Mouse (Mus musculus): Measurements from ENCODE around the gene Zfp119b. TPM values are rescaled to one million over a fixed set of nuclear protein-coding genes. Genes with fewer than 3 reads are reported as not detected.

Zfp119b gene
- total and polyA plus RNA-seq, 2 experiments from 2014 or later: 3.5 to 5.7 TPM

DNA sequence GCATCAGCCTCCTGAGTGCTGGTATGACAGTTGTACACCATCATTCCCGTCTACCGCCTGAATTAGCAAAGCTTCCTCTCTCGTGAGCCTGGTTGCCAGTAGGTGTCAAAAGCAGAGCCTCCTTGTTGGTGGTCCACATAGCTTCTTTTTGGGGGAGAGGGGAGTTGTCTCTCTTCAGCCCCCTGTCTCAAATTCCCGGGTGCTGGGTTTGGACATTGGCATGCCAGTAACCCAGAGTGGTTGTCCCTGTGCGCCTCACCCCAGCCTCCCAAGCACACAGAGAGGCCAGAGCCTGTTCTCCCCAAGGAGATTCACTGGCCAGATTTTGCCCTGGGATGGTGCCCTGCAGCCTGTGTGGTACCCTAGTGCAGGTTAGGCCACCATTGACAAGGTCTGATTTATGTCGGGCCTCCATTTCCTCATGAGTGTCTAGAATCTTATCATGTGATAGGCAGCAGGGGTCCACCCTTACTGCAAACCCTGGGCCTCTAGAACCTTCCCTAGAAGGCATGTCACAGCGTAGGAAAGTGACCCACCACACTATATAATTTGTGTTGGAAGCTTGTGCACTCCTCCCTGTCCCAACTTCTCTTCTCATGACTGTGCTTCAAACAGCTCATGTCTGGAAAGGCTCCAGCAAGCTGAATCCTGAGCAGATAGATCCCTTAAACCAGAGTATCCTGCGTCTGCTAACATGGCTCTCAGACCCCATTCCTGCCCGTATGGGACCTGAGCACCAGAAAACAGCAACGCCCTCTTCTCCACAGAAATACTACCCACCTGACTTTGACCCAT lies 10.8 kb upstream of the Zfp119b start:
- no peak for TF ChIP-seq CTCF (IDR thresholded peaks at IDR 0.05)
- H3K36me3 ChIP-seq (ENCODE audit: insufficient read depth, low read length): peaks cover 16% of the 10 kb centered on the region
- DNase-seq (ENCODE audit: low spot score) (no peak), ATAC-seq (ENCODE audit: low FRiP score) (no peak)
- WGBS: 81% methylated on average over 10 of the region's 10 CpGs
- peak overlapping the region; percentile 36; the same call in 1 of the 2 replicates for H3K9ac ChIP-seq (replicated peaks; ENCODE audit: low read length, poor library complexity, severe bottlenecking)
- peak overlapping the region; percentile 42 for H3K4me3 ChIP-seq (ENCODE audit: low read depth, low read length)
- peak overlapping the region; percentile 82; the same call in 1 of the 2 replicates for H3K27ac ChIP-seq (ENCODE audit: low read depth, low read length)
- peaks cover 10% of the 10 kb centered on the region; the same call in 1 of the 2 replicates for H3K4me1 ChIP-seq (ENCODE audit: insufficient read depth, low read length)
- peak overlapping the region; percentile 44 for H3K4me2 ChIP-seq (ENCODE audit: low read depth, low read length, poor library complexity, severe bottlenecking)
- H3K9me3 ChIP-seq (ENCODE audit: low read length): no peaks in the 10 kb centered on the region
- H3K27me3 ChIP-seq (ENCODE audit: insufficient read depth, low read length): no peaks in the 10 kb centered on the region

DNA sequence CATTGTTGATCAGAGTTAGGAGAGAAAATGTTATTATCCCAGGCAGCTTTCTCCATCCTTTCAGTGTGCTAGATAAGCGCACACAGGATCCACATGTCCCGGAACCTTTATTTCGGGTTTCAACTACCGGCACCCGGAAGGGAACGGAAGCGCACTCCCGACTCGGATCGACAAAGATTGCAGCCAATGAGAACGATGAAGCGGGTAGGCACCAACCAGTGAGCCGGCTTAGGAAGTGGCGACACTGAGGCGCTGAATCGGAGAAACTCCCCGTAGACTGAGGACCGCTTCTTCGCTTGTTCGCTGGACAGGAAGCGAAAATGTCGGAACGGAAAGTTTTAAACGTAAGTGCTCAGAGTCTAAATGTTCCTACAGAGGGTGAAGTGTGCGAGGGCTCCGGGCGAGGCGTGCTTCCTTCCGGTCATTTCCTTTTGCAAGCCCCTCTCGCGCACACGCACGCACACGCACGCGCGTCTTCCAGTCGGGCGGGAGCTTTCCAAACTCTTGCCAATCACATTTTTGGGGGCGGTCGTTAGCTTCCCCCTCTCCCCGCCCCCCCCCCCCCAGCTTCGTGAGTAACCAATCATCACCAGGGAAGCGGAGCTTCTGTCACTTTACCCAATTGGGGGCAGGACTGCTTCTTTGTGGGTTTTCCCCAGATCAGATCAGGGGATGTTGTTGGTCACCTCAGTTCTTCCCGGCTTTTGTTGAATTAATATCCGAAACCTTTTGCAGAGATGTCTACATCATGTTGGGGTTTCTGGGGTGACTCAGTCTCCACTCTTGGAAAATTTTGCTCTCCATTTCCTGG lies 9.8 kb upstream of the Zfp119b start, which contains the start of gene Yju2:
Gene Yju2, plus strand, starts transcription at position 182 of the 811 bp plus-strand sequence.
- WGBS: under 1% methylated on average over 44 of the region's 46 CpGs
- ATAC-seq (ENCODE audit: low FRiP score) (peak; percentile 93), DNase-seq (ENCODE audit: low spot score) (peak; percentile 98)
- Histone ChIP-seq H3K27me3 (ENCODE audit: insufficient read depth, low read length) (no peaks in the 10 kb centered on the region), H3K4me1 (ENCODE audit: insufficient read depth, low read length) (peaks cover 10% of the 10 kb centered on the region; the same call in 1 of the 2 replicates), H3K4me2 (ENCODE audit: low read depth, low read length, poor library complexity, severe bottlenecking) (peak within 1 kb of the TSS; percentile 57), H3K27ac (ENCODE audit: low read depth, low read length) (peak within 1 kb of the TSS; percentile 82), H3K9me3 (ENCODE audit: low read length) (no peaks in the 10 kb centered on the region), H3K36me3 (ENCODE audit: insufficient read depth, low read length) (peaks cover 13% of the 10 kb centered on the region), H3K9ac (replicated peaks; ENCODE audit: low read length, poor library complexity, severe bottlenecking) (peak within 1 kb of the TSS; percentile 48; the same call in 1 of the 2 replicates), H3K4me3 (ENCODE audit: low read depth, low read length) (peak within 1 kb of the TSS; percentile 42)
- TF ChIP-seq CTCF (IDR thresholded peaks at IDR 0.05): no peak

DNA sequence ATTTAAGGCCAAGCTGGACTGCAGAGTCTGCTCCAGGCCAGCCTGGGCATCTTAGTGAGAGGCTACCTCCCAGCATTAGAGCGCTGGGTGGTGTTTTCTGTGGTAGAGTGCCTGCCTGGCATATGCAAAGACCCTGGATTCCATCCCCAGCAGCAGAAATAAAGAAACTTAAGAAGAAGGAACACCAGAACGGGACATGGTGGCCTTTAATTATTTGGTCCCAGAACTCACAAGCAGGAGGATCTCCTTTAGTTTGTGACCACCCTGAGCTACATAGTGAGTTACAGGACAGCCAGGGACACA lies 9.2 kb upstream of the Zfp119b start:
- Histone ChIP-seq H3K36me3 (ENCODE audit: insufficient read depth, low read length) (peaks cover 10% of the 10 kb centered on the region), H3K27me3 (ENCODE audit: insufficient read depth, low read length) (no peaks in the 10 kb centered on the region), H3K4me1 (ENCODE audit: insufficient read depth, low read length) (peaks cover 10% of the 10 kb centered on the region; the same call in 1 of the 2 replicates), H3K4me3 (ENCODE audit: low read depth, low read length) (peak overlapping the region; percentile 42), H3K9me3 (ENCODE audit: low read length) (no peaks in the 10 kb centered on the region), H3K27ac (ENCODE audit: low read depth, low read length) (peak overlapping the region; percentile 82), H3K9ac (replicated peaks; ENCODE audit: low read length, poor library complexity, severe bottlenecking) (0 out of 2 replicates have a peak overlapping the region, but pooled peaks have one; percentile 24), H3K4me2 (ENCODE audit: low read depth, low read length, poor library complexity, severe bottlenecking) (peak overlapping the region; percentile 57)
- no peak for TF ChIP-seq CTCF (IDR thresholded peaks at IDR 0.05)
- DNase-seq (ENCODE audit: low spot score) (no peak), ATAC-seq (ENCODE audit: low FRiP score) (no peak)
- WGBS: 21% methylated on average over 2 of the region's 2 CpGs

DNA sequence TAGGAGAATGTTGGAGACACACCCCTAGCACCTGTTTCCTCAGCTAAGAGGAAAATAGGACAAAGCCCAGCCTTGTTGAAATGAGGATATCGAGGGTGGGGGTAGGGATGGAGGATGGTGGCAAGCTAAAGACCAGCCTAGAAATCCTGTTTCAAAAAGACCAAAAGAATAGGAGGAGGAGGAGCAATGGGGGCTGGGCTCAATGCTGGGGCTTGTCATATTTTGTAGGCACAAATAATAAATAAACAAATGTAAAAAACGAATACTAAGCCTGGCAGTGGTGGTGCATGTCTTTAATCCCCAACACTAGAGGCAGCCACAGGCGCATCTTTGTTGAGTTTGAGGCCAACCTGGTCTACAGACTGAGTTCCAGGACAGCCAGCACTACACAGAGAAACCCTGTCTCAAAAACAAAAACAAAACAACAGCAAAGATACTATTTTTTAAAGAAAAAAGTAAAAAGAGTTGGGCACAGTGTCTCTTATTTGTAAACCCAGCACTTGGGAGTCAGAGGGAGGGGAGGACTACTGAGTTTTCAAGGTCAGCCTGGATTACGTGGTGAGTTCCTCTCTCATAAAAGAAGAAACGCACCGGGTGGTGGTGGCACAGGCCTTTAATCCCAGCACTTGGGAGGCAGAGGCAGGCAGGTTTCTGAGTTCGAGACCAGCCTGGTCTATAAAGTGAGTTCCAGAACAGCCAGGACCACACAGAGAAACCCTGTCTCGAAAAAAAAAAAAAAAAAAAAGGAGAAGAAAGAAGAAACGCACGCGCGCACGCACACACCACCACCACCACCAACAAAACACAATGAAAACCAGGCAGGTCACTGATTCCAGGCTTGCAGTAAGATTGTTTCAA lies 8.7 kb upstream of the Zfp119b start:
- WGBS: 75% methylated on average over 13 of the region's 13 CpGs
- DNase-seq (ENCODE audit: low spot score): no peak
- no peak for TF ChIP-seq CTCF (IDR thresholded peaks at IDR 0.05)

DNA sequence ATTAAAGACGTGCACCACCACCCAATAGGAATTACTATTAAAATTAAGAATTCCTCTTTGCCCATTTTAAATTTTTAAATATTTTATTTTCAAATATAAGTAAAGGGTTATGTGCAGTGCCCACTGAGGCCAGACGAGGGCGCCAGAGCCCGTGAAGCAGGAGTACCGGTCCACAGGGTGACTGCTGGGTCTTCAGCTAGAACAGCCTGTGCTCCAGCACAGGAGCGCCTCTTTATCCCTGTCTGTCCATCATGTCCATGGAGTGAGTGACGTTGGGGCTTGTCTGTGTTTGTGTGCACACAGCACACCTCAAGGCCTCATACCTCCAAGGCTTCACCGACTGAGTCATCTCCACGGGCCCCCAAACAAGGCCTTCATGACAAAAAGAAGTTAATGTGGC lies 7.9 kb upstream of the Zfp119b start:
- Histone ChIP-seq H3K27me3 (ENCODE audit: insufficient read depth, low read length) (no peaks in the 10 kb centered on the region), H3K4me1 (ENCODE audit: insufficient read depth, low read length) (peaks cover 10% of the 10 kb centered on the region; the same call in 1 of the 2 replicates), H3K4me2 (ENCODE audit: low read depth, low read length, poor library complexity, severe bottlenecking) (peak overlapping the region; percentile 18; the same call in 1 of the 2 replicates), H3K27ac (ENCODE audit: low read depth, low read length) (peak overlapping the region; percentile 18; the same call in 1 of the 2 replicates), H3K9me3 (ENCODE audit: low read length) (no peaks in the 10 kb centered on the region), H3K36me3 (ENCODE audit: insufficient read depth, low read length) (peaks cover 8% of the 10 kb centered on the region; the same call in 1 of the 2 replicates), H3K9ac (replicated peaks; ENCODE audit: low read length, poor library complexity, severe bottlenecking) (no peak overlapping the region), H3K4me3 (ENCODE audit: low read depth, low read length) (no peak overlapping the region)
- peak; percentile 86 for TF ChIP-seq CTCF (IDR thresholded peaks at IDR 0.05)
- WGBS: 16% methylated on average over 9 of the region's 9 CpGs
- peak; percentile 79 for DNase-seq (ENCODE audit: low spot score)
- ATAC-seq (ENCODE audit: low FRiP score): 0 out of 2 replicates have a peak, but pooled peaks have one; percentile 15

More for the DNA sequence above, 8.7 kb upstream of the Zfp119b start:
- peak overlapping the region; percentile 82 for H3K27ac ChIP-seq (ENCODE audit: low read depth, low read length)
- H3K9me3 ChIP-seq (ENCODE audit: low read length): no peaks in the 10 kb centered on the region
- H3K4me1 ChIP-seq (ENCODE audit: insufficient read depth, low read length): peaks cover 10% of the 10 kb centered on the region; the same call in 1 of the 2 replicates
- no peaks in the 10 kb centered on the region for H3K27me3 ChIP-seq (ENCODE audit: insufficient read depth, low read length)
- H3K9ac ChIP-seq (replicated peaks; ENCODE audit: low read length, poor library complexity, severe bottlenecking): no peak overlapping the region
- H3K4me2 ChIP-seq (ENCODE audit: low read depth, low read length, poor library complexity, severe bottlenecking): peak overlapping the region; percentile 57
- H3K4me3 ChIP-seq (ENCODE audit: low read depth, low read length): peak overlapping the region; percentile 42
- H3K36me3 ChIP-seq (ENCODE audit: insufficient read depth, low read length): peaks cover 10% of the 10 kb centered on the region; the same call in 1 of the 2 replicates
- no peak for ATAC-seq (ENCODE audit: low FRiP score)

All from midbrain, postnatal 0 days (tissue).